Mouse (Mus musculus) CD8-positive naive resting alpha-beta T cell, adult 2 months (primary cell): ENCODE results near the gene Cchcr1.
A peak's percentile ranks its signal among the peaks of the same experiment; 100 is the strongest.
"Not testable (repeated sequence)": the region's sequence is repeated elsewhere in the genome, so short reads cannot be mapped to it uniquely, and the experiment has no call there.

Experiments
- DNase-seq, 2 experiments: peaks; one replicate each; pipeline ENCODE4 v3.0.0; 2022; ENCODE audit warnings: low read depth in 2 of 2, low spot score in 2 of 2

Gene Cchcr1

DNA sequence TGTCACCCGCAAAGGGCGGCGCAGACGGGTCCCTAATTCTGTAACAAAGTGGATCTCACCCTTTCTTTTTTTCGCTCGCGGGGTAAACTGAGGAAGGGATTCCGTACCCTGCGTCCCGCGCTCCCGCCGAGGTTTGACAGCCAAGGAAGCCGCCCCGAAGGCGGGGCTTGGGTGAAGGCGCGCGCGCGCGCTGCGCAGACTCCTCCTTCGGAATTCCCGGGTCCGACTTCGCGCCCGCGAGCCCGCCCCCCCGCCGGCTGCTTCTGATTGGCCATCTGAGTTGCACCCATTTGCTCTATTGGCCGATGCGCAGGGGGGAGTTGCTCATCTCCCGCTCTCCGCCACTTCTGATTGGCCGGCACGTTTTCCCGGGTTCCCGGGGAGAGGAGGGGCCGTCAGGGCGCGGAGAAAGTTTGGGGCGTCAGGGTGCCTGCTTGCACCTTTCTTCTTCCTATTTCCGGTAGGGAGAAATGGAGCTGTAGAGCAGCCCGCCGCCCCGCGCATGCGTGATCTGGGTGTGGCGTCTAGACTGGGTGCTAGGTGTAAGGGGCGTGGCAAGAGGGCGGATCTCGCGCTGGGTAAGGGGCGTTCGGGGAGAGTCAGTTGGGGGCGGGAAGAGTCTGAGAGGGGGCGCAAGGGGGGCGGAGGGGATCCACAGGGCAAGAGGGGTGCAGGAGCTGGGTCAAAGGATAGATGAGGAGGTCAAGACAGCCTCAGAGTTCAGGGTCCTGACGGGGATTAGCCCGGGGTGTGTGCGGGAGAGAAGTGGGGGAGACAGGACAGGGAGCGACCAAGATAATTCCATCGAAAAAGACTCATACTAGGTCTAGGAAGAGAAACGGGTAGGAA lies at the start of gene Cchcr1, which contains the start of gene Tcf19:
Gene Cchcr1 (plus strand): TSS at position 449 of the 849 bp plus-strand sequence.
Gene Tcf19 (minus strand): TSS at position 173 of the 849 bp plus-strand sequence.
- DNase-seq: peak; percentile 79 to 80

DNA sequence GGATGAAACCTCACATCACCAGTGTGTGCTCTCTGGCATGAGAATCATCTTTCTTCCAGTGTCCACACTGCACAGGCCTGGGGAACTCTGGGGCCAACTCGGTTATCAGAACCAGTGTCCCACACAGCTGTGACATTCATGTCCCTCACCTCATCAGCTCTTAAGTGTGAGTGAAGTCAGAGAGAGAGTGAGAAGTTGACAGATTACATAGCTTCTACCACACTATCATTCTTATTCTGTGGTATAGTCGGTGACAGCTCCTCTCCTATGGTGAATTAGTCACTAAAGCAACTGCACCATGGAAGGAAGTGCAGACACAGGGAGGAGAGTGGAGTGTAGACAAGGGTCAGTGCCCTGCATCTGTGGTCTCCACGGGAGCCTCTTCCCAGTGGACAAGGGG lies 48.0 kb upstream of the Cchcr1 start:
- not testable (repeated sequence) for DNase-seq

DNA sequence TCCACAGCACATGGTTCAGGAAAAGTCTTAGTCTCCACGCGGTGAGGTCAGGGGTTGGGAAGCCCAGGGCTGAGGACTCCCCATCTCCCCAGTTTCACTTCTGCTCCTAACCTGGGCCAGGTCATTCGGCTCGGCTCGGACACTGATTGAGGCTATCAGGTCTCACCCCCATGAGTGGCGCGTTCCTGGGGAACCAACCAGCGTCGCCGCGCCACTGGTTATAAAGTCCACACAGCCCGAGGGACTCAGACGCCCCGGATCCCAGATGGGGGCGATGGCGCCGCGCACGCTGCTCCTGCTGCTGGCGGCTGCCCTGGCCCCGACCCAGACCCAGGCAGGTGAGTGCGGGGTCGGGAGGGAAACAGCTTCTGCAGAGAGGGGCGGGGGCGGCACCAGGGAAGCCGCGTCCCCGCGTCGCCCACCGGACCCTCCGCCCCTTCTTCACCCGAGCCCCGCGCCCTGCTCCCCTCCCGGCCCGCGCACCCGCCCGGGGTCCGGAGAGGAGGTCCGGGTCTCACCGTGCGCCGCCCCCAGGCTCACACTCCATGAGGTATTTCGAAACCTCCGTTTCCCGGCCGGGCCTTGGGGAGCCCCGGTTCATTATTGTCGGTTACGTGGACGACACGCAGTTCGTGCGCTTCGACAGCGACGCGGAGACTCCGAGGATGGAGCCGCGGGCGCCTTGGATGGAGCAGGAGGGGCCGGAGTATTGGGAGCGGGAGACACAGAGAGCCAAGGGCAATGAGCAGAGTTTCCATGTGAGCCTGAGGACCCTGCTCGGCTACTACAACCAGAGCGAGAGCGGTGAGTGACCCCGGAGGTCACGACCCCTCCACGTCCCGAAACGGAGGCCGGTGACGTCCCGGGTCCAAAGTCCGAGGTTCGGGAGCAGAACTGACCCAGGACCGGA lies 46.8 kb upstream of the Cchcr1 start, which contains the start of gene H2-Q10:
Gene H2-Q10 (plus strand): TSS at position 248 of the 910 bp plus-strand sequence.
- DNase-seq: peak in 1 of 2 experiments; percentile 8

DNA sequence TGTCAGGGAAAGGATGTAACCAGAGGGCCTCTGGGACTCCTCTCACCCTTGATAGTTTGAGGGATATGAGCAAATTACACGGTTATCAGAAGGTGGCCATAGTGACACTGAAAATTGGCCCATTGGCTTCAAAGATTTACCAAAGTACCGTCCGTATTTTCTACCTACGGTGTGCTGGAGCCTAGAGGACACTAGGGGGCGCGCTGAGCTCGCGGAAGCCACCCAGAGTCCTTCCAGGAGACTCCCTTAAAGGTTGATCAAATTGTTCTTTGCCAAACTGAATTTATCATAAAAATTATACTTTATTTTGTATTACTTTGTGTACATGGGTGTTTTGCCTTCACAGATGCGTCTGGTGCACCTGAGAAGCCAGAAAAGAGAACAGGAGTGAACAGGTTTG lies 32.8 kb upstream of the Cchcr1 start:
- DNase-seq: peak; percentile 48 to 63

DNA sequence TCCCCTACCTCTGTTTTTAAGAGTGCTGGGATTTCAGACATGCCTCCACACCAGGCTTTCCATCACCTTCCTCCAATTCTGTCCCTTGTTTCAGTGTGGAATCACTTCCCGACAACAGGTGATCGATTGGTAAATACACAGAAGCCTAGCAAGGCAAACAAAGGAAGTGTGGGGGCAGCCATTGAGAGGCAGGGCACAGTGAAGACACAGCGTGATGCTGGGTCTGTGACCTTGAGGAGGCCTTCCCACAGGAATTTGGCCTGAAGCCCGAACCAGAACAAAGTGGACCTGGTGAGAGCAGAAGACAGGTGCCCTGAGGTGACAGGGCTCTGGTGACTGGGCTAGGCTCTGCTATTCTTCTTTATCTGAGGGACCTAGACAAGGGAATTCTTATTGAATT lies 31.2 kb upstream of the Cchcr1 start:
- no peak for DNase-seq

DNA sequence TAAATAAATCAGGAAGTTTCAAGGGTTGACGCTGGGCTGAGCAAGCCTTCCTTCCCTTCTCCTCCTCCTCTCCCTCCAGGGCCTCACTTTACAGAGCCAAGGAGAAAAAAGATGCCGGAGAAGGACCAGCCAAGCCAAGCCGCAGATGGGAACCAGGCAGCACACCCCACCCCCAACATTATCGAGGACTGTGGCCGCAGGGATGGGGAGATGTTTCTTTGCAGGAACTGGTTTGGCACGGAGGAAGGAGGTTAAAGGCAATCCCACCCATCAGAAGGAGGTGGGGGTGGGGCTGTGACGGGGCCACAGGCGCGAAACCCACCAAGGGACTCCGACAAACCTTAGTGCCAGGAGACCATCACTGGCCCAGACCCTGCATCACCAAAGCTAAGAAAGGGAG lies 30.2 kb upstream of the Cchcr1 start:
- no peak for DNase-seq

DNA sequence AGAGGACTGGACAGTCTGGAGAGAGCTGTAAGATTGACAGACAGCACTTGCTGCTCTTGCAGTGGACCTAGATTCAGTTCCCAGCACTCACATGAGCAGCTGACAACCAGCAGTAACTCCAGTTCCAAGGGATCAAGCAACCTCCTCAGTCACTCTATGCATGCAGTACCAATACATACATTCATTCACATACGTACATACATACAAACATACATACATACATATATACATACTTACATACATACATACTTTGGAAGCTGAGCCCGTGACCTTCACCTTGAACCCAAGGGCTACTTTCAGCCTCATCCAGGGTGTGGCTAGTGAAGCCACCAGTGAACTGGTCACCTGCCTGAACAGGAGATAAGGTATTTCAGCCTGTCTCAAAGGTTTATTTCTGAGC lies 28.9 kb upstream of the Cchcr1 start:
- DNase-seq: no peak

DNA sequence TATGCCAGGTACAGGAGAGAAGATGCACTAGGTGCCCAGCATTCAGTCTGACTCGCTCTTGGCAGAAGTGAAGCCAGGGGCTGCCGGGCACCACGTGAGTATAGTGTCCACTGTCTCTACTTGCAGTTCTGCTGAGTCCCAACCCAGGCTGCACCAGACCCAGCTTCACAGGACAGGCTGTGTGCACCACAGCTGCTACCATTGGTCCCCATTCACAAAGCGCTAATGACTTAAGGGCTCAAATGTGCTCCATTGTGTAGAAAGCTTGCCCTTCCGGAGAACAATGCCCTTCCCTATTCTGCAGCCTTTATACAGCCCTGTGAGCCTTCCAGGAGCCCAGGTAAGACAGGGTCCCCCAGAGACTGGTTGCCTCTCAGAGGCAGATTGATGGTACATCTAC lies 26.6 kb upstream of the Cchcr1 start:
- DNase-seq: no peak

DNA sequence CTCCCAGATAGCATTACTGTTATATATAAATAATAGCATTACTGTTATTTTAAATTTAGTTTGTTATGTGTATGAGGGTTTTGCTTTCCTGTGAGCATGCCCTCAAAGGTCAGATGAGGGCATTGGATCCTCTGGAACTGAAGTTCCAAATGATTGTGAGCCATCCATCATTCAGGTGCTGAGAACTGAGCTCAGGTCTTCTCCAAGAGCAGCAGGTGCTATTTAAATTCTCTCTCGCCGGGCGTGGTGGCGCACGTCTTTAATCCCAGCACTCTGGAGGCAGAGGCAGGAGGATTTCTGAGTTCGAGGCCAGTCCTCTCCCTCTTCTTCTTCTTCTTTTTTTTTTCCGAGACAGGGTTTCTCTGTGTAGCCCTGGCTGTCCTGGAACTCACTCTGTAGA lies 19.8 kb upstream of the Cchcr1 start:
- DNase-seq: no peak

DNA sequence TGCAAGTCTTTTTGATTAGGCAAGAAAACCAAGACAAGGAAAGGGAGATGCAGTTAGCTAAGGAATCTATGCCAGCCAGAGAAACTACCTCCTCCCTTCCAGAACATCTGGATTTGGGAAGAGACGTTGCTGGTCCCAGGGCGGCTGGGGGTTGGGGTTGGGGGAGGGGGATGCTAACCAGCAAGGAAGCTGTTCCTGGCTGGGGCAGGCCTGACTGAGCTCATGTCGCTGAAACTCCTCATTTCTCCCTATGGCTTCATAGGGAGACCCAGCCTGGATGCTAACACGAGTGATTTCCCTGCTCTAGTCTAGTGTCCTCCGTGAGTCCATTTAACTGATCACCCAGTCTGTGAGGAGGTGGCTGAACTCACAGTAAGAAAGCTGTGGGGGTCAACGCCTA lies 14.7 kb upstream of the Cchcr1 start:
- no peak for DNase-seq

DNA sequence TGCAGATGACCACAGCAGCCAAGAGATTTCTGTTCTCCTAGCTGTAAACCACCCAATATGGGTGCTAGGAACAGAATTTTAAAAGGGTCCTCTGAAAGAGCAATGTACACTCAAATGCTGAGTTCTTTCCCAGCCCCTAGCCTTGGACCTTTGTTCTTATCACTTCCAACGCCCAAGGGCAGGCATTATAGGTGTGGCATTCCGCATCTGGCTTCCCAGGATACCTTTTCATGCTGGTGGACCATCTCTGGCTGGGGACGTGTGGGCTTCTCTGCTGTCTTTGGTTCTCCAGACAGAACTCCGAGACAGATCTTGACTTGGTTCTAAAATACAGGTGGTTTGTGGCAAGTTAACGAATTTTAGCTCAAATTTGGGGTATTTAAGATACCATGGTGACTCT lies 14.1 kb upstream of the Cchcr1 start:
- no peak for DNase-seq

DNA sequence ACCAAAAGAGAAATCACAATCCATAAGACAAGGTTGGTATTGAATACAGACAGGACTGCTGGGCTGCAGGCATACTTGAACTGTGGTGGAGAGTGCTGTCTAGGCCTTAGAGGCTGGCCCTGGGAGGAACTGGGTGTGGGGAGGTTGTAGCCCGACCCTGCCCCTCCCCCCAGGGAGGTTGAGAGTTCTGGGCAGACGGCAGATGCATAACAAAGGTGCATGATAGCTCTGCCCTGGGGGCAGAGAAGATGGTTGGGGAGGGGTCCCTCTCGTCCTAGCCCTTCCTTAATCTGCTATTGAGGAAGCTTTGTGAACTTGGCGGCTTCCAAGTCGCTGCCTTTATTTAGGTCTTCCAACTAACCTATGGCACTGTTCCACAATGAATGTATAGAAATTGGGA lies 13.1 kb upstream of the Cchcr1 start:
- DNase-seq: no peak

DNA sequence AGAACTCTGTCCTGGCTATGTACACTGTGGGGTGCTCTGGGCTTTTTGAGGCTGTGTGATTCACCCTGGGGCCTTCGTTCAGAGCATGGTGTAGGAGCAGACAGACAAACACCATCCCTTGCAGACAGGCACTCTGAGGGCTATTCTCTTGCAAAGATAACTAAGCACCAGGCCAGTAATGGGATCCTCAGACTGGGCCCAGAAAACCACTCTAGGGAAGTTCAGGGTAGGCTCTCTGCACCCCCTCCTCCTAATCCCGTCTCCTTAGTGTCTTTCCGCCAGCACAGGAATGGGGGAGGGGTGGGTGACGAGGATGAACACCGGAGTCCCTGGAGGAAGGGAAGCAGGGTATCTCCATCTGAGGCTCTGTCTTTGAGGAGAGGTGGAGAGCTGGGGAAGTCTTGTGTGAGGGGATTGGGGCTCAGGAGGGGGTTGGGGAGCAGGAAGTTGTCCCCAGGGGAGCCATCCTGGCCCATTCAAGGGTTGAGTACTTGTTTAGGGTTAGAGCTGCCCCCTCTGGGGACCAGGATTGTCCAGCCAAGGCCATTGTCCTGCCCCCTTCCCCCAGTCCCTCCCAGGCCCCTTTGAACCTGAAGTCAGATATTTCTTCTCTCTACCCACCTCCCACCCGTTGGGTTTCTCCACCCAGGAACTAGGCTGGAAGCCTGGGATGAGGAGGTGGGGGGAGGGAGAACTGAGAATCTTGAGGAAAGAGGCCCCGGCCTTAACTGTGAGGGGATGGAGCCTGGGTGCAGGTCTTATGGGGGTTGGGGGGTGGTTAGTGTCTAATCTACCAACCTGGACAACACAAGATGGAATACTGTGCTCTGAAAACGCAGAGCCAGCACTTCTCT lies 12.0 kb upstream of the Cchcr1 start:
- no peak for DNase-seq

DNA sequence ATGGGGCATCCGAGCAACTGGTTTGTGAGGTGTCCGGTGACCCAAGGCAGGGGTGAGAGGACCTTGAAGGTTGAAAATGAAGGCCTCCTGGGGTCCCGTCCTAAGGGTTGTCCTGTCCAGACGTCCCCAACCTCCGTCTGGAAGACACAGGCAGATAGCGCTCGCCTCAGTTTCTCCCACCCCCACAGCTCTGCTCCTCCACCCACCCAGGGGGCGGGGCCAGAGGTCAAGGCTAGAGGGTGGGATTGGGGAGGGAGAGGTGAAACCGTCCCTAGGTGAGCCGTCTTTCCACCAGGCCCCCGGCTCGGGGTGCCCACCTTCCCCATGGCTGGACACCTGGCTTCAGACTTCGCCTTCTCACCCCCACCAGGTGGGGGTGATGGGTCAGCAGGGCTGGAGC lies 11.1 kb upstream of the Cchcr1 start, which contains the start of gene Pou5f1:
Gene Pou5f1 (plus strand): TSS at position 243 of the 400 bp plus-strand sequence.
- no peak for DNase-seq

DNA sequence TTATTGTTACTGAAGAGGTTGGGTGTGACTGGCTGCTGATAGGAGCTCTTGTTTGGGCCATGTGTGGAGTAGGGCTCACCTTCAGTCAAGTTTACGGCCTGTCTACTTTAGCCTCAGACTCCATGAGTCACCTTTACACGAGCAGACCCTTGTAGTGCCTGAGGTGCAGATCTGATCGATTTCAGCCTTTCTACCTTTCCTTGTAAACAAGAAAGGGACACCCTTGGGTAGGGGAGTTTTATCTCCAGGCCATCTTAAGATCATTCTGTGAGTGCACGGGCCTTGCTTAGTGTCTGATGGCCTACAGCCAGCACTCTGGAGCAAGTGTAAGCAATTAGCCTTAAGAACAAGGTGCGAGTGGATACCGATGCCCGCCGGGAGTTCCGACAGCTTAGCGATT lies 10.0 kb upstream of the Cchcr1 start:
- no peak for DNase-seq

DNA sequence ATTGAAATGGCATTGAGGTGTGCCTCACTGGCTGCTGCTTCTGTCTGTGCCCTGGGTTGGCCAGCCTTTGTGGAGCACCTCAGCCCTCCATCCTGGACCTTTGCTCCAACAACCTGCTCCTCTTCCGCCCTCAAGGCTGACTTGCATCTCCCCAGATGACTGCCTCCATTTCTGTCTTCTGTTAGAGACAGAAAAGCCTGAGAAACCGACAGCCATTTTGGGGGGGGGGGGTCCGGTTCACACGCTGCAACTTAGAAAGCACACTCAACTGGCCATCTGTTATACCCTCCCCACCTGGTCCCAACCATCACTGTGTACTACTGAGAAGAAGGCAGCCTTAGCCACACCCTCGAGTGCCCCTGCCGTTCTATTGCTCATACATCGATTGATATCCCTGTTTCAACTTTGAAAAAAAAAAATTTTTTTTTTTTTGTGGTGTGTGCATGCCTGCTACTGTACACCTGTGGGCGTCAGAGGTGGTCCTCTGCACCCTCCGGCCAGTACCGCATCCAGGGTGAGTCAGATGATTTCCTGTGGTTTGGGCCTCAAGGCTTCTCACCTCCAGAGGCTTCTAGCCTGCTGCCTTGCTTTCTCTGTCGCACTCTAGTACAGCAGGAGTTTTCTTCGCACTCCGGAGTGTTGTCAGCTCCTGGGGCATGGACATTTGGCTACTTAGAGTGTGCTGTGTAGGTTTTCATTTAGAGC lies 9.2 kb upstream of the Cchcr1 start:
- DNase-seq: peak in 1 of 2 experiments; percentile 33

DNA sequence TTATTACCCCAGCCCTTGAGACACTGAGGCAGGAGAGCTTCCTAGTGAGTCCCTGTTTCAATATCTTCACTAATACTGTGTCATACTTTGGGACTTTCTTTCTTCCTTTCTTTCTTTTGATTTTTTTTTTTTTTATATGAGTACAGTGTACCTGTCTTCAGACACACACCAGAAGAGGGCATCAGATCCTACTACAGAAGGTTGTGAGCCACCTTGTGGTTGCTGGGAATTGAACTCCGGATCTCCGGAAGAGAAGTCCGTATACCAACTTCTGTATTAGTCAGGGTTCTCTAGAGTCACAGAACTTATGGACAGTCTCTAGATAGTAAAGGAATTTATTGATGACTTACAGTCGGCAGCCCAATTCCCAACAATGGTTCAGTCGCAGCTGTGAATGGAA lies 8.6 kb upstream of the Cchcr1 start:
- DNase-seq: not testable (repeated sequence)

DNA sequence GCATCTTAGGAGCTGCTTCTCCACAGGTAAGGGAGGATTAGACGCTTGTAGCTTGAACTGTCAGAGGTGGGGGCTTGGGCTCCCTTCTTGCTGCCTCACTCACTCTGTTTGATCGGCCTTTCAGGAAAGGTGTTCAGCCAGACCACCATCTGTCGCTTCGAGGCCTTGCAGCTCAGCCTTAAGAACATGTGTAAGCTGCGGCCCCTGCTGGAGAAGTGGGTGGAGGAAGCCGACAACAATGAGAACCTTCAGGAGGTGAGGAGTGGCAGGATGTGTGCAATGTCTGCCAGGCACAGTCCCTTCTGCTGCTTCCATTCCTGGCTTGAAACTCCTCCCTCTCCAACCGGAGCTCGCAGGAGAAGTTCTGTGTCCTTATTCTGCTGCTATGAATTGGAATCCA lies 7.6 kb upstream of the Cchcr1 start:
- peak; percentile 48 to 58 for DNase-seq

DNA sequence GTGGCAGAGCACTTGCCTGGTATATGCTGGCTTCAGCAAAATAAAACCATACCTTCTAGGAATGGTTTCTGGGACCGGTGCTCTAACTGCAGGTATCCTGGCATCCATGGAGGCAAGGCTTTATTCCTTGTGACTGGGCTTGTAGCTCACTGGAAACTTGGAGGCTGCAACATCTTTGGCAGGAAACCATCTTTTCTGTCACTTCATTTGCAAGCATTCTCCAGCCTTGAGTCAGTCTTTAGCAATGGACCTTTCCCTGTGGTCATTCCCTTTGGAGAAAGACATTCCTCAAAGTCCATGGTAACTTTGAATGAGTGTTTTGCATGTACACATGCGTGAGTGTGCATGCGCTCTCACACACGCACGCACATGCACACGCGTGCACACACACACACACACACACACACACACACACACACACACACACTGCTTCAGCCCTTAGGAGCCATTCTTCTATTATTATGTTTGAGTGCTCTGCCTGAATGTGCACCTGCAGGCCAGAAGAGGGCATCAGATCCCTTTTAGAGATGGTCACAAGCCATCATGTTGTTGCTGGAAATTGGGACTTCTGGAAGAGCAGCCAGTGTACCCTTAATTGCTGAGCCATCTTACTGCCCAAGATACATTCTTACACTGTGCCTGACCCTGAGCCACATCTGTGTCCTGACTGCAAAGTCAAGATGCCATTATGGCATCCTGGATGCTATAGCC lies 3.8 kb upstream of the Cchcr1 start:
- DNase-seq: no peak

DNA sequence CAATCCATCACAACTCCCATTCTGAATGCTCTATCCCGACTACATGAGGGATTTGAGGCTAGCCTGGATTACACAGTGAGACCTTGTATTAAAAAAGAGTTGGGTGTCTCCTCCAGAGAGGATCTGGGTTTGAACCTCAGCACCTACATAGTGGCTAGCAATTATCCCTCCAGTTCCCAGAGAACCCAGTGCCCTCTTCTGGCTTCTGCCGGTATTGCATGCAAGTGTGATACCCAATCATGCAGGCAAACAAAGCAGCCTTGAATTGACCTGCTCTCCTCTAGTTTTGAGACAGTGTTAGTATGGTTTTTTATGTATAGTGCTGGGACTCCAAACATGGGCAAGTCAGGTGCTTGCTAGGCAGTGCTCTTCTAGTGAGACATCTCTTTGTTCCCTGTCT lies 3.0 kb upstream of the Cchcr1 start:
- DNase-seq: peak; percentile 63 to 79
